ENCODE assay signal across 7 mouse cellular contexts in genomic region chr7:141265739-141266561, GRCm38 (mm10). TPM values are rescaled to one million over a fixed set of nuclear protein-coding genes. Genes with fewer than 3 reads are reported as not detected.
DNase-seq lines count a peak whose midpoint lies in the region; ATAC-seq and TF ChIP-seq lines count a peak whose summit lies in the region.

Gene Irf7 (minus strand): TSS chr7:141266481.

- peak within 1 kb of the TSS; percentile 64 to 97 for H3K4me3 ChIP-seq in liver, embryonic 14.5 days (ENCODE audit: insufficient read depth in 1 of 2, low read depth in 2 of 2, low read length in 2 of 2)

- peak; percentile 78 for ATAC-seq in liver, embryonic 14.5 days (ENCODE audit: insufficient read depth)

- H3K9ac ChIP-seq in liver, embryonic 14.5 days (replicated peaks): peak within 1 kb of the TSS; percentile 62

- H3K9me3 ChIP-seq in liver, embryonic 14.5 days (ENCODE audit: control insufficient read depth, low read length): no peaks in the 10 kb centered on the region

- no peak for TF ChIP-seq CTCF in liver, embryonic 14.5 days (IDR thresholded peaks at IDR 0.05; ENCODE audit: low read depth)

- peak within 1 kb of the TSS; percentile 74 for H3K4me2 ChIP-seq in liver, embryonic 14.5 days (ENCODE audit: low read depth)

- intact Hi-C loops in gastrocnemius, postnatal 14 days (cut with DNase I; ENCODE audit: low total_unique reads): no loop called here

- DNase-seq in R1 (ENCODE audit: low read depth, low spot score): peak; percentile 30
- peak; percentile 39 to 50 for DNase-seq in cerebellum, adult 18-20 months
- peak; percentile 50 for DNase-seq in gastrocnemius, postnatal 14 days
- DNase-seq in induced T-regulatory cell, adult 2 months (ENCODE audit: low read depth): peak; percentile 94
- peak; percentile 60 to 74 (median 69) for DNase-seq in liver, embryonic 14.5 days (ENCODE audit: low read depth in 3 of 3, low spot score in 3 of 3)
- DNase-seq in naive thymus-derived CD4-positive, alpha-beta T cell, adult 2 months (ENCODE audit: low read depth): peak; percentile 94
- peak; percentile 40 to 69 for DNase-seq in thymus, adult 18-20 months

- H3K36me3 ChIP-seq in liver, embryonic 14.5 days (replicated peaks; ENCODE audit: control insufficient read depth, insufficient read depth, low read depth): peaks cover 28% of the 10 kb centered on the region

- H3K27ac ChIP-seq in liver, embryonic 14.5 days: no peak within 1 kb of the TSS; the same call in 1 of the 2 replicates

- WGBS in liver, embryonic 14.5 days (ENCODE audit: insufficient replicate concordance): 4% methylated on average over 25 of the region's 25 CpGs

- peaks cover 13 to 17% of the 10 kb centered on the region in 2 experiments for H3K4me1 ChIP-seq in liver, embryonic 14.5 days (replicated peaks; ENCODE audit: control insufficient read depth in 2 of 2, insufficient read depth in 2 of 2, low read length in 1 of 2)

- no peaks in the 10 kb centered on the region; the same call in 1 of the 2 replicates for H3K27me3 ChIP-seq in liver, embryonic 14.5 days (ENCODE audit: control insufficient read depth, insufficient read depth, low read length)

- TF ChIP-seq EP300 in liver, embryonic 14.5 days (IDR thresholded peaks at IDR 0.05; ENCODE audit: low read depth): no peak

RNA-seq across cellular contexts. Expression of gene Irf7, which starts in this region (rescaled TPM):
- total RNA-seq in gastrocnemius, postnatal 14 days (2021): 1 to 10 TPM in 1 of 2 experiments, under 1 TPM in 1; 0.82 to 1.1 TPM
- polyA plus RNA-seq in liver, embryonic 14.5 days (2012; rRNA removed): 4.6 and 5.4 TPM in 2 replicates
- 4.8 and 5.1 TPM in 2 replicates for polyA plus RNA-seq in liver, embryonic 14.5 days (2014; fragmentation: Nextera tagmentation; extraction: Ambion mirVana)

Comparison
In these comparisons a context has a peak if more than half of its experiments do, and no peak if none do; other contexts are left out.
1. DNase-seq: peak in every context shown above with its lines; median percentile 94 in induced T-regulatory cell, adult 2 months; 94 in naive thymus-derived CD4-positive, alpha-beta T cell, adult 2 months; 69 in liver, embryonic 14.5 days; 54 in thymus, adult 18-20 months; 50 in gastrocnemius, postnatal 14 days; 44 in cerebellum, adult 18-20 months; 30 in R1.